Mouse (Mus musculus): ENCODE data around the gene Zfpl1. TPM values are rescaled to one million over a fixed set of nuclear protein-coding genes. Genes with fewer than 3 reads are reported as not detected.

Gene Zfpl1
- total RNA-seq, 2 experiments from 2014 or later, result 14.9 to 23.7 TPM

DNA sequence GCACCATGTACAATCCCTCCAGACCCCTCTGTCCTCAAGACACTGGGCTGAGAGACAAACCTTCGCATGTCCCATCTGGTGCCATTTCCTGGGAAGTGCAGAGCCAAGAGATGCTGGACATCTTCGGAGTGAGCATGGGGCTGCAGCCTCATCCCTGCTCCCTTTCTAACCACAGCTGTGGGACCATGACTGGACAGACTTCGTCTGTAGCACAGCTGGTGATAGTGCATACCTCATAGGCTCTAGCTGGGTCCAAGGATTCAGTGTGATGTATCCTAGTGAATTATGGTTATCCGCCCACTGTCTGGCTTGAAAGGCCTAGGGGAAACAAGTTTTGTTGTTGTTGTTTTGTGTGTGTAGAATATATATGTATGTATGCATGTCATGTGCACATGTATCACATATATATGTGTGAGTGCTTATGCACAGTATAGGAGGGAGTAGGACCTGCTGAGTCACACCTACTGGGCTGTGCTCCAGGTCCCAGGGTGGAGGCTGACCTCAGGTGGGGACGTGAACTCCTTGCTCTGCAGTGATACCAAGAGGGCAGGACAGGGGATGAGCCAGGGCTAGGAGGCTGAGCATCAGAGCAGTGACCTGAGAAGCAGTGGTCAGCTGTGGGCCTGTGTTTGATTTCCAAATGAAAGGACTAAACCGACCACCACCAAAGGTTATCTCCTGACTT is 17.6 kb upstream of the Zfpl1 start:
- peak; percentile 72 for ATAC-seq (replicated peaks; ENCODE audit: poor library complexity)

GRCm38 (mm10) chr19:6101186-6101585 is 16.4 kb upstream of the Zfpl1 start:
- no peak for ATAC-seq (replicated peaks; ENCODE audit: poor library complexity)

GRCm38 (mm10) chr19:6097847-6098246 is 13.1 kb upstream of the Zfpl1 start:
- ATAC-seq (replicated peaks; ENCODE audit: poor library complexity), result 0 out of 2 replicates have a peak, but pooled peaks have one; percentile 14

DNA sequence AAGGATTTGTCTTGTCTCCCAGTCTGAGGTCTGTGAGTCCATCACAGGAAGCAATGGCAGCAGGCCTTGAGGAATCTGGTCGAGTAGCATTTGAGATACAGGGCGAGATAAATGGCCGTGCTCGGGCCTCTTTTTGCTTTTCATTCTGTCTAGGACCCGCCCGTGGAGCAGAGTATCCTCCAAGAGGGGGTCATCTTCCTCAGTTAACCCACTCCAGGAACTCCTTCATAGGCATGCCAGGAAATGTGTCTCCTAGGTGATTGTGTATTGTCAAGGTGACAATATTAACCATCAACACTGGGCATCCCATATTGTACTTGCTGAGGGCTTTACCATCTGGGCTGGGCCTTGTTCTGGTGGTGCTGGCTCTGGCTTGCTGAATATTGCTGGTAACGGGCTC is 9.4 kb upstream of the Zfpl1 start, which contains the start of gene AC131692.1:
Gene AC131692.1, plus strand, starts transcription at position 301 of the 400 bp plus-strand sequence.
- ATAC-seq (replicated peaks; ENCODE audit: poor library complexity), result no peak

GRCm38 (mm10) chr19:6088841-6089240 is 4.1 kb upstream of the Zfpl1 start:
- ATAC-seq (replicated peaks; ENCODE audit: poor library complexity), result no peak

- ATAC-seq (replicated peaks; ENCODE audit: poor library complexity), result peak; percentile 82
Measured at GRCm38 (mm10) chr19:6085417-6085879, 692 bp upstream of the Zfpl1 start.

DNA sequence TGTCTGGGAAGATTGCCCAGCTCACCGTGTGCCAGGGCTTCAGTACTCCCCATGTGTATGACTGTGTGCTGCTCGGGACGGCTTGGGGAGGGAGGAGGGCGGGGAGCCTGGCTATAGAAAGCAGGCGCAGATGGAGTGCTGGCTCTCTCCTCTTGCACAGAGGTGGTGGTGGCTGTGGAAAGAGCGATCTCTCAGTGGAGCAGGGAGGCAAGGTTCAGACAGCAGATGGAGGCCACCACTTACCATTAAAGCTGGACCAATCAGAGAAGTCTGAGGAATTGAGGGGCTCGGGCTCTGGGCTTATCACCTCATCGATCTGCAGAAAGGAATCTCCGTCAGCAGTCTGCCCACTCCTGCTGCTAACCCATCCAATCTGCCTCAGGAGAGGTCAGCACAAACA is 2.6 kb downstream of the Zfpl1 start, which contains the start of gene Gm28374:
Gene Gm28374, minus strand, starts transcription at position 101 of the 400 bp plus-strand sequence.
- ATAC-seq (replicated peaks; ENCODE audit: poor library complexity), result no peak

DNA sequence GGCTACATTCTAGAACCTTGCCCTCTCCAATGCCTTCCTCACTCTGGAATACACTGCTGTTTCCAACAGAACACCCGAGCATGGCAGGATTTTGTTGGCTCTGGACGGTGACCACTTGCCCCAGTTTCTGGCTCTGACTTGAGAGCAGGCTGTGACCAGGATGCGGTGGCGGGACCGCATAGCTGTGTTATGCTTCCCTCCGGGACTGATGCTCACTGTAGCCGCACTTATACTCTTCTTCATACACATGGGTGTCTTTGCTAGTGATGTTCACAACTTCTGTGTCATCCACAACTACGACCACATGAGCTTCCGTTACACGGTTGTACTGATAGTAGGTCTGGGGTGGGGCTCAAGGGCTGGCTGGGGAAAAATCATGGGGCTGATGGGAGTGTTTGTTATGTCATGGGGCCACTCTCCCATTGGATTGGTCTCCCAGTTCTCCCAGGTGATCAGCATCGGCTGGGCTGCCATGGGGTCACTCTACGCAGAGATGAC is 4.7 kb downstream of the Zfpl1 start, which contains the start of gene Tmem262:
Gene Tmem262, plus strand, starts transcription at position 51 of the 498 bp plus-strand sequence.
- ATAC-seq (replicated peaks; ENCODE audit: poor library complexity), result no peak

DNA sequence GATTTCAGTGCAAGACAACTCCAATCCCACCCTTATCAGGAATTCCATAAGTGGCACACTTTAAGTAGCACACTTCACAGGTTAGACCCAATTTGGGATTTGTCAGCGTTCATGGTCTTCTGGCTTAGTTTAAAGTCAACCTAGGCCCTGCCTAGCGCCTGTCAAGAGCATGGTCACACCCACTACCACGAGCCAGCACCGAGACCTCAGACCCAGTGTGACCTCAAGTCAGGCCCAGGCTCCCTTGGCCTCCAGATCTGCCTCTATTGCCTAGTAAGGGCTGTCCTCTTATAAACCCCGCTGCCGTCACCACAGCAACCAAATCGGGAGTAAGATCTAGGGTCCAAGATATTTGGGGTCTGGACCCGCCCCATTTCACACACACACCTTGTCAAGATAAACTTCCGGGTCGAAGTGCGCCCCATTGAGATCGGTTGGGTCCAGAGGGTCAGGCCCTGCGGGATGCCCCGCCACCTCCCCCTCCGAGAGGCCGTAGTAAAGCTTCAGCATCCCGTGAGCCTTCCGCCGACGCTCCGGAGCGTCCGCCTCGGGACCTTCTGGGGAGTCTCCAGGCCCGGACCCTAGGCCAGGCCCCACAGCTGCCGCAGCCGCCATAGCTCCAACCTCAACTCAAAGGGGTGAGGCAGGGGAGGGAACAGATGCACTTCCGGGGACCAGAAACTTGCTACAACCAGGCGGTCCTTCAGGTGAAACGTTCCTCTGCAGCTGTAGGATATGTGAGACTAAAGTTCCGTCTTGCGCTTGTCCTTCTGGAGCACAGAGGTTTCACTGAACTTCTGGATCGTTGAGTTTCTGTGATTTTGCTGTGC is 8.0 kb downstream of the Zfpl1 start, which contains the start of gene Vps51:
Gene Vps51, minus strand, starts transcription at position 668 of the 830 bp plus-strand sequence.
- peak; percentile 99 for ATAC-seq (replicated peaks; ENCODE audit: poor library complexity)

DNA sequence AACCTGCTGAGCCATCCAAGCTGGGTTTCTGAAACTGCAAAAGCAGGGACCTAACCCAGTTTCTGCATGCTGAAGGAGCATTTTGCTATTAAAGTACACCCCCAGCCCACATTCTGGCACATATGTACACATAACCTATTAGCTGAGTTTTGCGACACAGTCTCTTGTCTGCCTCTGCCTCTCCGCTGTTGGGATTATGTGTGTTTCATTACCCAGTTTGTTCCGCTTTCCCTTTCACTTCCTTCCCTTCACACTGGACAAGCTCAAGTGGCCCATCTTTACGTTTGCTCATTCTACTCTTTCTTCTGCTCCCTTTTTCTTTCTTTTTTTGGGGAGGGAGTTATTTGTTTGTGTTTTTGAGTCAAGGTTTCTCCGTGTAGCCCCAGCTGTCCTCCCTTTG is 10.9 kb downstream of the Zfpl1 start:
- ATAC-seq (replicated peaks; ENCODE audit: poor library complexity), result no peak

- ATAC-seq (replicated peaks; ENCODE audit: poor library complexity), result no peak
Measured at GRCm38 (mm10) chr19:6071261-6071660, 13.5 kb downstream of the Zfpl1 start.

DNA sequence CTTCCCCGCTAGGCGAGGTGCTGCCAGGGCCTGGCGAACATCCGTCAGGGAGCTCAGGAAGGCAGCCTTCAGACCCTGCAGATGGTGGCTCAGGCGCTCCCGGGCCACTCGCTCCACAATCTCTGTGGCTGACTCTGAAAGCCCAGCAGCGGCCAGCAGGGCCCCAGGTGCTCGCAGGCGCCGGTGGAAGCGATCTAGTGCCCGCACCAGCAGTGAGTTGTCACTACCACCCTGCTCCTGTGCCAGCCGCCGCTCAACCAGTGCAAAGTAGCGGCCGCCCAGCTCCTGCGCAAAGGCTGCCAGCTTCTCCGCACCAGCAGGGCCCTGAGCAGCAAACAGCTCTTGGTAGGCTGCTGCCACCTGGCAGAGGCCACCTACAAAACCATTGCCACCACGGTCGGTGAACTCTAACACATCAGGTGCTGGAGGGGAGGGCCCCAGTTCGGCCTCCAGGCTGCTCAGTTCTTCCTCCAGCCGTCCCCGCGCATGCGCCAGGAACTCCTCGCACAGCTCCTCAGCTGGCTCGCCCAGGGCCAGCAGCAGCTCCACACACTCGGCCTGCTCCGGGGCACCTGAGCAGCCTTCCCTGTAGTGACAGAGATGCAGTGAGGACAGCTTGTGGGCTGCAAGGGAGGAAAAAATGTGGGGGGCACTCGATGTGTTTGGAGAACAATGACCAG is 14.0 kb downstream of the Zfpl1 start:
- no peak for ATAC-seq (replicated peaks; ENCODE audit: poor library complexity)

DNA sequence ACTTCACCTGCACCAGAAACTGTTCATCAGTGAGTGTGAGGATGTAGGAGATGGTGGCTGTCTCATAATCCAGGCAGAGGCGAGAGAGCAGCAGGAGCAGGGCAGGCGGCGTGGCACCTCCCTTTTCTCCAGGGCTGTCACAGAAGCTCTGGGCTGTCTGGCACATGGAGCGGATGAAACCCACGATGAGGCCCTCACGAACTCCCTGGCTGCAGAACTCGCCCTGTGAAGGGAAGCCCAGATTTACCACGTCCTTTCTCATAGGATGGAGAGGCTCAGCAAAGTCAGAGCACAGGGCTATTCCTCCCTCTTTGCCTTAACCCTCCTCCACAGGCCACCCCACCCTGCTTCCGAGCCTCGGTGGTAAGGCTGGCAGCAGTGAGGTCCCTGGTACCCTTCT is 14.9 kb downstream of the Zfpl1 start:
- no peak for ATAC-seq (replicated peaks; ENCODE audit: poor library complexity)

DNA sequence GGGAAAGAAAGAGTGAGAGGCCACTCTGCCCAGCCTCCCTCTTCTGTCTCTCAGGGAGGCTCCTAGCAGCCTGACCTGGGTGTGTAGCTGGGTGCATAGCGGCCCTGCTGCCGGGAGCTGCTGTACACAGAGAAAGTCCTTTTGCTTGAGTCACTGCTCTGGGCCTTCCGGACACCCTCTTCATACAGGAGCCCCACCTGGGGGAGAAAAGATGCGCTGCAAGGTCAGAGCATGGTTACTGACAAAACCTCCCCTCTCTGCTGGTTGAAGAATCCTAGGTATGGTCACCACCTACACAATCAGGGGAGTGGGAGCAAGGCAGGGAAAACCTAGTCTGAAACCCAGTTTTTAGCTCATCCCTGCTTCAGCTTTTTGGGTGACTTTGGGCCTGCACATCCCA is 15.8 kb downstream of the Zfpl1 start:
- no peak for ATAC-seq (replicated peaks; ENCODE audit: poor library complexity)

- peak; percentile 87 for ATAC-seq (replicated peaks; ENCODE audit: poor library complexity)
Measured at GRCm38 (mm10) chr19:6067724-6068415, 16.9 kb downstream of the Zfpl1 start, which contains the start of gene Tm7sf2. Tm7sf2 (minus strand) TSS chr19:6068373.

DNA sequence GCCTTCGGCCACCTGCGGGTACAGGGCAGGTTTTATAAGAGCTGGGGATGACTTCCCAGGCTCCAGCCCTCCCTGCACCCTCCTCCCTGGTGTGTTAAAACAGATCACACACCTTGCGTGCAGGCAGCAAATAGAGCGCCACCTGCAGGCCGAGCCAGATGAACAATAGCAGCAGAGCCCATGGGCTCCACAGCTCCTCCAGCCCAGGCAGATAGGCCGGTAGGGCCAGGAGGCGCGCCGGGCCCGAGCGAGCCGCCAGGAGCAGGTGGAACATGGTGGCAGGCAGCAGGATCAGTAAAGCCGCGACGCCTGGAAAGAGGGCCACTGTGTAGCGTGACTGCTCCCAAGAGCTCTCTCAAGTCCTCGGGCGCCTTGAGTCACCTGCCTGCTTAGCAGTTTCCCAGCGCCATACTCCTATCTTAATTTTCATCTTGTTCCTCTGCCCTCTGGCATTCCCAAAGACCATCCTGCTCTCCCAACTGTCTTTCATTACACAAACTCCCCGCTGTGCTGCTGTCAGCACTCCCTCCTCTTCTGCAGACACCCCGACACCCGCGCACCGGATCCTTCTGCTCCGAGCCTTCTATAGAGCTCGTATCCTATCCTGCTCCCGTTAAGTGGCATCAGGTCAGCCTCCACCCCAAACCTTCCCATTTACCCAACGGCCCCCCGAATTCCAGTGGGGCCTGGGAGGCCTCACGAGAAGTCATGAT is 17.6 kb downstream of the Zfpl1 start:
- ATAC-seq (replicated peaks; ENCODE audit: poor library complexity), result peak; percentile 81

DNA sequence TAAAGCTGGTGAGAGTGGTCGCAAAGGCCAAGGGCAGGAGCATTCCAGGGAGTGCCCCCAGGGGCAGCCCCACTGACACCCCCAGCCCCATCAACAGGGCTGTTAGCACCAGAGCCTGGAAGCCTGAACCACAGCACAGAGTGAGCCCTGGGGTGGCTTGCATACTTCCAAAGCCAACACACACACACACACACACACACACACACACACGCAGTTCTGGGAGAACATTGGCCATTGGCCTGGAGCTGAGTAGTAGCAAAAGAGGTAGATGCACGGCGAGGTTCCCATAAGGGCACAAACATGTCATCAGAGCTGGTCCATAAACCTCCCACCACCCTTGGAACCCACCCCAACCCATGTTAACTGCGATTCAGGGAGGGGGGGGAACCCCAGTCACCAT is 18.2 kb downstream of the Zfpl1 start:
- no peak for ATAC-seq (replicated peaks; ENCODE audit: poor library complexity)

GRCm38 (mm10) chr19:6063081-6063480 is 21.7 kb downstream of the Zfpl1 start:
- ATAC-seq (replicated peaks; ENCODE audit: poor library complexity), result no peak

- no peak for ATAC-seq (replicated peaks; ENCODE audit: poor library complexity)
Measured at GRCm38 (mm10) chr19:6062418-6062817, 22.3 kb downstream of the Zfpl1 start.

Measured in megakaryocyte progenitor cell, adult 5-6 weeks (primary cell).